Mouse (Mus musculus) neutrophil, adult 65 days (primary cell): Measurements from ENCODE around the gene Gif. TPM values are rescaled to one million over a fixed set of nuclear protein-coding genes. Genes with fewer than 3 reads are reported as not detected.

Experiments
- total RNA-seq: library from RNA; stranded (reverse); gene quantifications from 2 replicates; pipeline ENCODE4 v1.2.4, GENCODE M21; 2023

The Gif gene
- total RNA-seq = not detected in 2 replicates

GRCm38 (mm10) chr19:11747298-11747697, at the start of gene Gif:
Gene Gif (plus strand): TSS chr19:11747554.

GRCm38 (mm10) chr19:11770205-11770892, 23.0 kb downstream of the Gif start, which contains the start of gene Mrpl16:
Gene Mrpl16 (plus strand): TSS chr19:11770391.

Other genes starting within 250 kb of the Gif start
- 11.9 and 14.9 TPM in 2 replicates for gene Ms4a6b, start 231.0 kb upstream of the Gif start, total RNA-seq
- gene Ms4a4d, start 210.8 kb upstream of the Gif start, total RNA-seq = not detected in 2 replicates
- 5.6 and 9.4 TPM in 2 replicates for gene Ms4a6d, start 142.7 kb upstream of the Gif start, total RNA-seq
- gene Ms4a2, start 123.8 kb upstream of the Gif start, total RNA-seq = 3.3 and 3.5 TPM in 2 replicates
- 72.4 and 78.0 TPM in 2 replicates for gene Ms4a3, start 106.7 kb upstream of the Gif start, total RNA-seq
- gene Oosp2, start 87.0 kb upstream of the Gif start, total RNA-seq = 1.0 TPM in 1 of 2 replicates, not detected in the other
- gene Oosp1, start 56.4 kb upstream of the Gif start, total RNA-seq = not detected in 2 replicates
- gene Oosp3, start 50.5 kb upstream of the Gif start, total RNA-seq = not detected in 2 replicates
- 11.7 and 13.1 TPM in 2 replicates for gene Mrpl16, start 22.8 kb downstream of the Gif start, total RNA-seq
- gene Stx3, start 71.8 kb downstream of the Gif start, total RNA-seq = 15.4 and 20.5 TPM in 2 replicates
- gene Olfr1417, start 91.7 kb downstream of the Gif start, total RNA-seq = not detected in 2 replicates
- gene Olfr1418, start 113.5 kb downstream of the Gif start, total RNA-seq = not detected in 2 replicates
- not detected in 2 replicates for gene Olfr1419, start 127.6 kb downstream of the Gif start, total RNA-seq
- not detected in 2 replicates for gene Olfr1420, start 139.0 kb downstream of the Gif start, total RNA-seq
- 34.1 and 46.7 TPM in 2 replicates for gene Patl1, start 164.8 kb downstream of the Gif start, total RNA-seq
- gene Osbp, start 218.4 kb downstream of the Gif start, total RNA-seq = 33.5 and 40.1 TPM in 2 replicates